Mouse (Mus musculus) kidney, adult 2 months (tissue): Measurements from ENCODE around the gene Fgd5.

Experiments used
- CTCF ChIP-seq: fragments of 200-500 bp; conservative IDR thresholded peaks from 2 replicates; pipeline ENCODE4 v1.5.1; 2011; ENCODE audit warnings: low read depth, mild to moderate bottlenecking, control low read depth, low read length, moderate library complexity, mixed read lengths; ENCODE audit not compliant: insufficient read depth, insufficient read length
- POLR2A ChIP-seq: fragments of 200-500 bp; IDR thresholded peaks from one replicate; pipeline ENCODE4 v1.6.1; 2011; ENCODE audit warnings: low read depth, low read length, control low read depth

GRCm38 (mm10) chr6:91980011-91980410, 1.3 kb downstream of the Fgd5 start:
- no peak for TF ChIP-seq CTCF
- no peak for TF ChIP-seq POLR2A
